Mouse (Mus musculus): ENCODE data around the gene Eif2s3x.

- TF ChIP-seq POLR2A (IDR thresholded peaks at IDR 0.05; ENCODE audit: extremely low read depth, insufficient read depth, low read length) = no peak
- TF ChIP-seq CTCF (IDR thresholded peaks at IDR 0.05; ENCODE audit: extremely low read depth, insufficient read depth, low read length) = no peak
Observed at GRCm38 (mm10) chrX:94233432-94233831, 20.8 kb upstream of the Eif2s3x start.
